8 mouse cellular contexts compared by ENCODE assay signal in the genomic region with DNA sequence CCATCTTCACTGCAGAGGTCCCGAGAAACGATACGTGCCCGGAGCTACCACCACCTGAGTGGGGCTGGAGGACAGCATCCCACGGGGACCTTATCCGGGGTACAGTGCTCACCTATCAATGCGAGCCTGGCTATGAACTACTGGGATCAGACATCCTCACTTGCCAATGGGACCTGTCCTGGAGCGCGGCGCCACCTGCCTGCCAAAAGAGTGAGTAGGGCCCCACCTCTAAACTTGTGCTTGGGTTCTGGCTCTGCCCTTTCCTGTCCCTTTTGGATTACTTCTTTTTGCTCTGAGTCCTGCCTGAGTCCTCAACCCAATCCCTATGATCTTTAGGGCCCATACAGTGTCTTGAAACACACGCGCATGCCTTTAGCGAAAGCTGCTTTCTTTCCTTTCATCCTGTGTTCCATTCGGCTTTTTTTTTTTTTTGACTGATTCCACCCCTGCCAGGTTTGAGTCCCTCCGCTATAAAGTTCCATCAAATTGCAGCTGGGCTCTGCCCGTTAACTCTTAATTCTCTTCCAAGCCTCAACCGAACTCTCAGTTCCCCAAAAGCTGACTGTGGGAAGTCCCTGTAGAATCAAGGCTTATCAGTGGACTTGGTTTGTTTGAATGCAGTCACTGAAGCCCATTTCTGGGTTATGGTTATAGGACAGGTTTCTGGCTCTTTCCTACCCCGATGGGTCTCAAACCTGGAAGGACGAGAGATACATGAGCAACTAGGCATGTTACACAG. TPM values are rescaled to one million over a fixed set of nuclear protein-coding genes. Genes with fewer than 3 reads are reported as not detected.
DNase-seq lines count a peak whose midpoint lies in the region; ATAC-seq and TF ChIP-seq lines count a peak whose summit lies in the region.

No protein-coding gene starts in this region.

- no peaks in the 10 kb centered on the region for H3K27me3 ChIP-seq in thymus, adult 2 months (ENCODE audit: control insufficient read depth, insufficient read depth, low read length)
- H3K27me3 ChIP-seq in limb, embryonic 14.5 days (ENCODE audit: control insufficient read depth, insufficient read depth, low read length), result peaks cover 20% of the 10 kb centered on the region

- WGBS in thymus, adult 2 months, result 42% methylated on average over 19 of the region's 19 CpGs
- 20% methylated on average over 19 of the region's 19 CpGs for WGBS in limb, embryonic 14.5 days

- no peak for ATAC-seq in cerebellum, adult (ENCODE audit: insufficient number of reproducible peaks, low FRiP score, low TSS enrichment)
- peak; percentile 51 for ATAC-seq in granulocyte monocyte progenitor cell, adult 5-6 weeks (replicated peaks; ENCODE audit: poor library complexity, severe bottlenecking)
- no peak for ATAC-seq in limb, embryonic 14.5 days (ENCODE audit: low FRiP score, low read depth)

- TF ChIP-seq POLR2A in thymus, adult 2 months (IDR thresholded peaks at IDR 0.05; ENCODE audit: control insufficient read depth, extremely low read depth, insufficient read depth, low read length, poor library complexity), result no peak
- TF ChIP-seq POLR2A in limb, embryonic 14.5 days (IDR thresholded peaks at IDR 0.05; ENCODE audit: borderline replicate concordance, extremely low read depth, insufficient read depth, insufficient read length), result no peak

- no peak overlapping the region for H3K4me3 ChIP-seq in thymus, adult 2 months (ENCODE audit: control insufficient read depth, insufficient read depth, low read length)
- H3K4me3 ChIP-seq in limb, embryonic 14.5 days (replicated peaks; ENCODE audit: low read length), result no peak overlapping the region; the same call in 1 of the 2 replicates

- no peaks in the 10 kb centered on the region for H3K36me3 ChIP-seq in thymus, adult 2 months (ENCODE audit: control insufficient read depth, insufficient read depth, low read length)
- H3K36me3 ChIP-seq in limb, embryonic 14.5 days (ENCODE audit: control insufficient read depth, insufficient read depth, low read length), result no peaks in the 10 kb centered on the region

- peak overlapping the region; percentile 26 for H3K4me2 ChIP-seq in limb, embryonic 14.5 days (replicated peaks; ENCODE audit: low read depth, low read length, severe bottlenecking)

- H3K9me3 ChIP-seq in limb, embryonic 14.5 days (ENCODE audit: control insufficient read depth, low read length), result no peaks in the 10 kb centered on the region

- H3K9ac ChIP-seq in limb, embryonic 14.5 days (ENCODE audit: low read depth, low read length, severe bottlenecking), result no peak overlapping the region

- TF ChIP-seq CTCF in thymus, adult 2 months (IDR thresholded peaks at IDR 0.05; ENCODE audit: borderline replicate concordance, control insufficient read depth, extremely low read depth, insufficient read depth, low read length, poor library complexity), result peak; percentile 37; the same call in 1 of the 2 replicates

- no peaks in the 10 kb centered on the region for H3K4me1 ChIP-seq in thymus, adult 2 months (replicated peaks; ENCODE audit: control insufficient read depth, insufficient read depth, low read length)
- H3K4me1 ChIP-seq in limb, embryonic 14.5 days (ENCODE audit: control insufficient read depth, insufficient read depth, low read length), result no peaks in the 10 kb centered on the region

- H3K27ac ChIP-seq in thymus, adult 2 months (ENCODE audit: control insufficient read depth, insufficient read depth, low read length), result no peak overlapping the region
- no peak overlapping the region for H3K27ac ChIP-seq in limb, embryonic 14.5 days (replicated peaks; ENCODE audit: low read depth, low read length)

- DNase-seq in cerebellum, postnatal 10 days, result peak; percentile 49 to 57
- peak; percentile 59 for DNase-seq in thymus, adult 2 months
- DNase-seq in thymus, adult 18-20 months, result no peak
- peak; percentile 23 for DNase-seq in limb, embryonic 14.5 days (ENCODE audit: low spot score)
- DNase-seq in thymus, postnatal 0 days (ENCODE audit: low spot score), result peak; percentile 19
- no peak for DNase-seq in gastrocnemius, adult 8-10 months (ENCODE audit: low spot score in 2 of 2)

RNA-seq across cellular contexts. Expression of gene Cdipt, which starts 12.0 kb away (rescaled TPM):
- polyA plus RNA-seq in thymus, adult 2 months (2012; rRNA removed), result 280 and 294 TPM in 2 replicates
- 72.3 and 78.9 TPM in 2 replicates for total RNA-seq in granulocyte monocyte progenitor cell, adult 5-6 weeks (2014; fragmentation: Nextera tagmentation)
- total RNA-seq in granulocyte monocyte progenitor cell, adult 5-6 weeks (2017), result 38.2 and 63.1 TPM in 2 replicates
- polyA plus RNA-seq in limb, embryonic 14.5 days (2012; rRNA removed), result 123 and 172 TPM in 2 replicates
- polyA plus RNA-seq in limb, embryonic 14.5 days (2014; fragmentation: Nextera tagmentation; extraction: Ambion mirVana), result 84.8 and 94.0 TPM in 2 replicates
- polyA plus RNA-seq in thymus, postnatal 0 days (2015; fragmentation: Nextera tagmentation; extraction: Ambion mirVana), result 91.9 and 94.6 TPM in 2 replicates
- 10 to 100 TPM; 27.4 to 34.9 (median 33.3) TPM for total RNA-seq in gastrocnemius, adult 8-10 months (2022)

RNA-seq across cellular contexts. Expression of gene Cdiptos, which starts 12.2 kb away (rescaled TPM):
- polyA plus RNA-seq in thymus, adult 2 months (2012; rRNA removed), result 0.34 and 1.0 TPM in 2 replicates
- 1.1 and 2.7 TPM in 2 replicates for total RNA-seq in granulocyte monocyte progenitor cell, adult 5-6 weeks (2014; fragmentation: Nextera tagmentation)
- 0.26 and 1.1 TPM in 2 replicates for total RNA-seq in granulocyte monocyte progenitor cell, adult 5-6 weeks (2017)
- 1.5 and 1.9 TPM in 2 replicates for polyA plus RNA-seq in limb, embryonic 14.5 days (2012; rRNA removed)
- 0.83 and 1.2 TPM in 2 replicates for polyA plus RNA-seq in limb, embryonic 14.5 days (2014; fragmentation: Nextera tagmentation; extraction: Ambion mirVana)
- polyA plus RNA-seq in thymus, postnatal 0 days (2015; fragmentation: Nextera tagmentation; extraction: Ambion mirVana), result 1.6 and 1.7 TPM in 2 replicates
- total RNA-seq in gastrocnemius, adult 8-10 months (2022), result under 1 TPM in 1 of 4 experiments, not detected in 3; 0.24 TPM

RNA-seq across cellular contexts. Expression of gene Sez6l2, which starts 13.4 kb away (rescaled TPM):
- polyA plus RNA-seq in thymus, adult 2 months (2012; rRNA removed), result 2.9 and 3.7 TPM in 2 replicates
- total RNA-seq in granulocyte monocyte progenitor cell, adult 5-6 weeks (2014; fragmentation: Nextera tagmentation), result 3.4 and 6.4 TPM in 2 replicates
- 0.46 and 1.4 TPM in 2 replicates for total RNA-seq in granulocyte monocyte progenitor cell, adult 5-6 weeks (2017)
- 2.5 and 3.2 TPM in 2 replicates for polyA plus RNA-seq in limb, embryonic 14.5 days (2012; rRNA removed)
- 0.90 and 1.6 TPM in 2 replicates for polyA plus RNA-seq in limb, embryonic 14.5 days (2014; fragmentation: Nextera tagmentation; extraction: Ambion mirVana)
- polyA plus RNA-seq in thymus, postnatal 0 days (2015; fragmentation: Nextera tagmentation; extraction: Ambion mirVana), result 0.50 and 0.78 TPM in 2 replicates
- 1 to 10 TPM in 1 of 4 experiments, under 1 TPM in 3; 0.19 to 1.1 (median 0.51) TPM for total RNA-seq in gastrocnemius, adult 8-10 months (2022)

RNA-seq across cellular contexts. Expression of gene Asphd1, which starts 14.3 kb away (rescaled TPM):
- 0.33 and 0.35 TPM in 2 replicates for polyA plus RNA-seq in thymus, adult 2 months (2012; rRNA removed)
- not detected in 2 replicates for total RNA-seq in granulocyte monocyte progenitor cell, adult 5-6 weeks (2014; fragmentation: Nextera tagmentation)
- total RNA-seq in granulocyte monocyte progenitor cell, adult 5-6 weeks (2017), result not detected in 2 replicates
- 0.26 and 1.4 TPM in 2 replicates for polyA plus RNA-seq in limb, embryonic 14.5 days (2012; rRNA removed)
- 0.12 and 0.15 TPM in 2 replicates for polyA plus RNA-seq in limb, embryonic 14.5 days (2014; fragmentation: Nextera tagmentation; extraction: Ambion mirVana)
- polyA plus RNA-seq in thymus, postnatal 0 days (2015; fragmentation: Nextera tagmentation; extraction: Ambion mirVana), result not detected in 2 replicates
- total RNA-seq in gastrocnemius, adult 8-10 months (2022), result not detected

RNA-seq across cellular contexts. Expression of gene Kctd13, which starts 35.0 kb away (rescaled TPM):
- polyA plus RNA-seq in thymus, adult 2 months (2012; rRNA removed), result 38.8 and 42.4 TPM in 2 replicates
- total RNA-seq in granulocyte monocyte progenitor cell, adult 5-6 weeks (2014; fragmentation: Nextera tagmentation), result 12.4 and 23.1 TPM in 2 replicates
- total RNA-seq in granulocyte monocyte progenitor cell, adult 5-6 weeks (2017), result 9.7 and 10.3 TPM in 2 replicates
- 21.4 and 24.4 TPM in 2 replicates for polyA plus RNA-seq in limb, embryonic 14.5 days (2012; rRNA removed)
- polyA plus RNA-seq in limb, embryonic 14.5 days (2014; fragmentation: Nextera tagmentation; extraction: Ambion mirVana), result 14.2 and 16.6 TPM in 2 replicates
- 15.8 and 18.0 TPM in 2 replicates for polyA plus RNA-seq in thymus, postnatal 0 days (2015; fragmentation: Nextera tagmentation; extraction: Ambion mirVana)
- 1 to 10 TPM; 1.2 to 4.0 (median 2.7) TPM for total RNA-seq in gastrocnemius, adult 8-10 months (2022)

Comparison
In these comparisons a context has a peak if more than half of its experiments do, and no peak if none do; other contexts are left out.
1. DNase-seq: peak in cerebellum, postnatal 10 days (2 of 2), thymus, adult 2 months (single experiment), limb, embryonic 14.5 days (single experiment) and thymus, postnatal 0 days (single experiment); none in thymus, adult 18-20 months (0 of 2) and gastrocnemius, adult 8-10 months (0 of 2).